Mouse (Mus musculus) G1E (cell line): ENCODE data around the gene 1110002E22Rik.

Experiments used
- CTCF ChIP-seq: IDR thresholded peaks from 2 replicates; pipeline ENCODE4 v1.5.1; 2012; ENCODE audit warnings: low read depth, low read length, inconsistent platforms, mixed read lengths
- GATA1 ChIP-seq: IDR thresholded peaks from 2 replicates; pipeline ENCODE4 v1.6.1; 2012; ENCODE audit warnings: borderline replicate concordance, low read length, inconsistent platforms, mixed read lengths

- no peak for TF ChIP-seq CTCF
- no peak for TF ChIP-seq GATA1
These were observed 15.3 kb upstream of the 1110002E22Rik start for GRCm38 (mm10) chr3:138049555-138049954.
